Comparison of ENCODE assay signal across 8 mouse cellular contexts in genomic region chr10:59969821-59970449, GRCm38 (mm10). TPM values are rescaled to one million over a fixed set of nuclear protein-coding genes. Genes with fewer than 3 reads are reported as not detected.
DNase-seq lines count a peak whose midpoint lies in the region; ATAC-seq and TF ChIP-seq lines count a peak whose summit lies in the region.

No protein-coding gene starts in this region.

- H3K36me3 ChIP-seq in embryonic facial prominence, embryonic 15.5 days = no peaks in the 10 kb centered on the region
- H3K36me3 ChIP-seq in heart, embryonic 12.5 days = no peaks in the 10 kb centered on the region
- H3K36me3 ChIP-seq in kidney, embryonic 15.5 days = no peaks in the 10 kb centered on the region
- H3K36me3 ChIP-seq in liver, embryonic 15.5 days (replicated peaks) = no peaks in the 10 kb centered on the region

- no peak for TF ChIP-seq CTCF in bone marrow, adult 2 months (IDR thresholded peaks at IDR 0.05; ENCODE audit: control insufficient read depth, insufficient read depth, low read length)

- 2% methylated on average over 25 of the region's 25 CpGs for WGBS in bone marrow, adult 2 months
- WGBS in embryonic facial prominence, embryonic 15.5 days = 2% methylated on average over 25 of the region's 25 CpGs
- WGBS in heart, embryonic 12.5 days = under 1% methylated on average over 25 of the region's 25 CpGs
- 3% methylated on average over 25 of the region's 25 CpGs for WGBS in kidney, embryonic 15.5 days
- under 1% methylated on average over 25 of the region's 25 CpGs for WGBS in liver, embryonic 15.5 days (ENCODE audit: insufficient replicate concordance)

- no peak for TF ChIP-seq POLR2A in bone marrow, adult 2 months (IDR thresholded peaks at IDR 0.05; ENCODE audit: borderline replicate concordance, control insufficient read depth, low read depth, low read length)

- peak overlapping the region; percentile 65 for H3K4me3 ChIP-seq in bone marrow, adult 2 months (replicated peaks; ENCODE audit: control insufficient read depth, low read depth, low read length)
- peak overlapping the region; percentile 47 for H3K4me3 ChIP-seq in embryonic facial prominence, embryonic 15.5 days (replicated peaks)
- H3K4me3 ChIP-seq in heart, embryonic 12.5 days = peak overlapping the region; percentile 54
- peak overlapping the region; percentile 54 for H3K4me3 ChIP-seq in kidney, embryonic 15.5 days (replicated peaks)
- H3K4me3 ChIP-seq in liver, embryonic 15.5 days (replicated peaks) = peak overlapping the region; percentile 45

- H3K27me3 ChIP-seq in embryonic facial prominence, embryonic 15.5 days = no peaks in the 10 kb centered on the region
- H3K27me3 ChIP-seq in heart, embryonic 12.5 days (replicated peaks) = 0 out of 2 replicates have a peak, but pooled peaks cover 3% of the 10 kb centered on the region
- H3K27me3 ChIP-seq in kidney, embryonic 15.5 days = no peaks in the 10 kb centered on the region
- H3K27me3 ChIP-seq in liver, embryonic 15.5 days = peaks cover 45% of the 10 kb centered on the region

- peak overlapping the region; percentile 84 for H3K27ac ChIP-seq in bone marrow, adult 2 months (ENCODE audit: control insufficient read depth, insufficient read depth, low read depth, low read length, poor library complexity)
- peak overlapping the region; percentile 91 for H3K27ac ChIP-seq in embryonic facial prominence, embryonic 15.5 days (replicated peaks)
- peak overlapping the region; percentile 95 for H3K27ac ChIP-seq in heart, embryonic 12.5 days (ENCODE audit: poor library complexity, severe bottlenecking)
- peak overlapping the region; percentile 81 for H3K27ac ChIP-seq in kidney, embryonic 15.5 days
- H3K27ac ChIP-seq in liver, embryonic 15.5 days (replicated peaks) = peak overlapping the region; percentile 24; the same call in 1 of the 2 replicates

- H3K4me2 ChIP-seq in embryonic facial prominence, embryonic 15.5 days (replicated peaks) = peak overlapping the region; percentile 72
- peak overlapping the region; percentile 77 for H3K4me2 ChIP-seq in heart, embryonic 12.5 days
- peak overlapping the region; percentile 79 for H3K4me2 ChIP-seq in kidney, embryonic 15.5 days
- H3K4me2 ChIP-seq in liver, embryonic 15.5 days = peak overlapping the region; percentile 71

- no peaks in the 10 kb centered on the region for H3K9me3 ChIP-seq in embryonic facial prominence, embryonic 15.5 days (replicated peaks)
- 0 out of 2 replicates have a peak, but pooled peaks cover 4% of the 10 kb centered on the region for H3K9me3 ChIP-seq in heart, embryonic 12.5 days (replicated peaks)
- no peaks in the 10 kb centered on the region for H3K9me3 ChIP-seq in kidney, embryonic 15.5 days (replicated peaks)
- H3K9me3 ChIP-seq in liver, embryonic 15.5 days (replicated peaks) = no peaks in the 10 kb centered on the region

- peak overlapping the region; percentile 78 for H3K9ac ChIP-seq in embryonic facial prominence, embryonic 15.5 days
- H3K9ac ChIP-seq in heart, embryonic 12.5 days = peak overlapping the region; percentile 76
- peak overlapping the region; percentile 67 for H3K9ac ChIP-seq in kidney, embryonic 15.5 days
- H3K9ac ChIP-seq in liver, embryonic 15.5 days = peak overlapping the region; percentile 46

- ATAC-seq in embryonic facial prominence, embryonic 15.5 days (ENCODE audit: insufficient number of reproducible peaks, low FRiP score, low TSS enrichment, low read depth) = 0 out of 2 replicates have a peak, but pooled peaks have one; percentile 10
- ATAC-seq in heart, embryonic 12.5 days (ENCODE audit: insufficient number of reproducible peaks, low FRiP score) = peak; percentile 40; the same call in 1 of the 2 replicates
- ATAC-seq in kidney, embryonic 15.5 days (replicated peaks; ENCODE audit: low FRiP score) = no peak
- peak; percentile 71 for ATAC-seq in liver, embryonic 15.5 days (ENCODE audit: insufficient read depth)

- peaks cover 10% of the 10 kb centered on the region for H3K4me1 ChIP-seq in bone marrow, adult 2 months (ENCODE audit: control insufficient read depth, insufficient read depth, low read length)
- peaks cover 57% of the 10 kb centered on the region for H3K4me1 ChIP-seq in embryonic facial prominence, embryonic 15.5 days
- peaks cover 41% of the 10 kb centered on the region for H3K4me1 ChIP-seq in heart, embryonic 12.5 days (replicated peaks)
- H3K4me1 ChIP-seq in kidney, embryonic 15.5 days = peaks cover 56% of the 10 kb centered on the region
- H3K4me1 ChIP-seq in liver, embryonic 15.5 days (replicated peaks) = peaks cover 46% of the 10 kb centered on the region

- peak; percentile 62 for DNase-seq in CD4-positive helper T cell, adult 2 months (ENCODE audit: low read depth, low spot score)
- peak; percentile 83 for DNase-seq in neural tube, embryonic 10.5 days (ENCODE audit: extremely low spot score, low spot score)
- DNase-seq in thymus, postnatal 10 days (ENCODE audit: low spot score in 2 of 2) = peak; percentile 64 to 71

RNA-seq across cellular contexts. Expression of gene Ddit4, which starts 18.3 kb away (rescaled TPM):
- polyA plus RNA-seq in bone marrow, adult 2 months (2011; ENCODE audit: insufficient read depth, insufficient read length, low replicate concordance, missing spikeins) = 19.2 and 34.2 TPM in 2 replicates
- 83.3 and 89.1 TPM in 2 replicates for polyA plus RNA-seq in embryonic facial prominence, embryonic 15.5 days (2015; fragmentation: Nextera tagmentation; extraction: Ambion mirVana)
- 23.9 and 25.7 TPM in 2 replicates for polyA plus RNA-seq in heart, embryonic 12.5 days (2016; fragmentation: Nextera tagmentation; extraction: Ambion mirVana)
- polyA plus RNA-seq in kidney, embryonic 15.5 days (2015; fragmentation: Nextera tagmentation; extraction: Ambion mirVana) = 31.0 and 36.3 TPM in 2 replicates
- polyA plus RNA-seq in liver, embryonic 15.5 days (2015; fragmentation: Nextera tagmentation; extraction: Ambion mirVana) = 5.6 and 6.6 TPM in 2 replicates

RNA-seq across cellular contexts. Expression of gene Ascc1, which starts 32.7 kb away (rescaled TPM):
- polyA plus RNA-seq in bone marrow, adult 2 months (2011; ENCODE audit: insufficient read depth, insufficient read length, low replicate concordance, missing spikeins) = 15.8 and 18.6 TPM in 2 replicates
- polyA plus RNA-seq in embryonic facial prominence, embryonic 15.5 days (2015; fragmentation: Nextera tagmentation; extraction: Ambion mirVana) = 44.1 and 47.8 TPM in 2 replicates
- polyA plus RNA-seq in heart, embryonic 12.5 days (2016; fragmentation: Nextera tagmentation; extraction: Ambion mirVana) = 33.2 and 33.8 TPM in 2 replicates
- 48.7 and 50.6 TPM in 2 replicates for polyA plus RNA-seq in kidney, embryonic 15.5 days (2015; fragmentation: Nextera tagmentation; extraction: Ambion mirVana)
- 15.7 and 16.5 TPM in 2 replicates for polyA plus RNA-seq in liver, embryonic 15.5 days (2015; fragmentation: Nextera tagmentation; extraction: Ambion mirVana)

RNA-seq across cellular contexts. Expression of gene Anapc16, which starts 33.0 kb away (rescaled TPM):
- polyA plus RNA-seq in bone marrow, adult 2 months (2011; ENCODE audit: insufficient read depth, insufficient read length, low replicate concordance, missing spikeins) = 25.2 and 32.9 TPM in 2 replicates
- polyA plus RNA-seq in embryonic facial prominence, embryonic 15.5 days (2015; fragmentation: Nextera tagmentation; extraction: Ambion mirVana) = 107 and 113 TPM in 2 replicates
- 79.4 and 84.7 TPM in 2 replicates for polyA plus RNA-seq in heart, embryonic 12.5 days (2016; fragmentation: Nextera tagmentation; extraction: Ambion mirVana)
- 102 and 107 TPM in 2 replicates for polyA plus RNA-seq in kidney, embryonic 15.5 days (2015; fragmentation: Nextera tagmentation; extraction: Ambion mirVana)
- polyA plus RNA-seq in liver, embryonic 15.5 days (2015; fragmentation: Nextera tagmentation; extraction: Ambion mirVana) = 37.5 and 39.0 TPM in 2 replicates

Comparison
In these comparisons a context has a peak if more than half of its experiments do, and no peak if none do; other contexts are left out.
1. H3K27ac ChIP-seq: peak in every context shown above with its lines; median percentile 95 in heart, embryonic 12.5 days; 91 in embryonic facial prominence, embryonic 15.5 days; 84 in bone marrow, adult 2 months; 81 in kidney, embryonic 15.5 days; 24 in liver, embryonic 15.5 days.